Mouse (Mus musculus) stomach, postnatal 0 days (tissue): ENCODE measurements around the gene Cdc42ep4. TPM values are rescaled to one million over a fixed set of nuclear protein-coding genes. Genes with fewer than 3 reads are reported as not detected.

ENCODE experiments used
- ATAC-seq: fragments of 200-750 bp; cut with Nextera tagmentation; 2 replicates; pipeline ENCODE4 v1.8.0; 2017; ENCODE audit not compliant: low FRiP score, low TSS enrichment
- DNase-seq: peaks from one replicate; pipeline ENCODE4 v3.0.0-alpha.2; 2016; ENCODE audit warnings: low spot score
- H3K27ac ChIP-seq: fragments of 300-500 bp; sonication (generic); replicated peaks from 2 replicates; pipeline ENCODE4 v1.5.1; 2014; ENCODE audit warnings: mild to moderate bottlenecking, control low read depth
- H3K27me3 ChIP-seq: fragments of 300-500 bp; sonication (generic); 2 replicates; pipeline ENCODE4 v1.6.1; 2014; ENCODE audit warnings: low read length; ENCODE audit not compliant: control insufficient read depth, insufficient read depth
- H3K36me3 ChIP-seq: fragments of 300-500 bp; sonication (generic); 2 replicates; pipeline ENCODE4 v1.6.1; 2014; ENCODE audit warnings: low read length, mixed read lengths; ENCODE audit not compliant: control insufficient read depth, insufficient read depth
- H3K4me1 ChIP-seq: fragments of 300-500 bp; sonication (generic); replicated peaks from 2 replicates; pipeline ENCODE4 v1.6.1; 2014; ENCODE audit warnings: antibody characterized with exemption; ENCODE audit not compliant: control insufficient read depth, insufficient read depth
- H3K4me2 ChIP-seq: fragments of 300-500 bp; sonication (generic); replicated peaks from 2 replicates; pipeline ENCODE4 v1.6.1; 2014; ENCODE audit warnings: low read depth, mild to moderate bottlenecking, control low read depth, moderate library complexity
- H3K4me3 ChIP-seq: fragments of 300-500 bp; sonication (generic); 2 replicates; pipeline ENCODE4 v1.5.1; 2014; ENCODE audit warnings: low read depth, low read length, control low read depth
- H3K9ac ChIP-seq: fragments of 300-500 bp; sonication (generic); 2 replicates; pipeline ENCODE4 v1.6.1; 2014; ENCODE audit warnings: mild to moderate bottlenecking, low read length, control low read depth, mixed read lengths
- H3K9me3 ChIP-seq: fragments of 300-500 bp; sonication (generic); 2 replicates; pipeline ENCODE4 v1.6.1; 2016; ENCODE audit warnings: low read length; ENCODE audit not compliant: control insufficient read depth
- CTCF ChIP-seq: IDR thresholded peaks from 2 replicates; pipeline ENCODE4 v1.5.1; 2016; ENCODE audit warnings: antibody characterized with exemption, low read depth, mild to moderate bottlenecking, moderate library complexity
- EP300 ChIP-seq: optimal IDR thresholded peaks from 2 replicates; pipeline ENCODE3; 2016; ENCODE audit warnings: antibody characterized with exemption
- WGBS: fragments of 180-500 bp; shearing (Covaris S2); extraction: QIAGEN DNeasy Blood & Tissue Kit; methylation state at CpG from one replicate; pipeline ENCODE4 v1.1.7; 2014; 5-methylcytosine and 5-hydroxymethylcytosine counted together
- polyA plus RNA-seq: library from polyadenylated mRNA; unstranded; fragments of >200 nt; fragmentation: Nextera tagmentation; extraction: Ambion mirVana; gene quantifications from 2 replicates; pipeline ENCODE4 v1.2.1, GENCODE M21; 2015

Cdc42ep4 gene
- polyA plus RNA-seq, 1 experiment from 2014 or later = 28.9 TPM

GRCm38 (mm10) chr11:113683627-113683956 lies 68.1 kb downstream of the Cdc42ep4 start:
- Histone ChIP-seq H3K27me3 (no peaks in the 10 kb centered on the region), H3K36me3 (peaks cover under 1% of the 10 kb centered on the region; the same call in 1 of the 2 replicates), H3K9me3 (no peaks in the 10 kb centered on the region), H3K4me2 (peak overlapping the region; percentile 88), H3K27ac (peak overlapping the region; percentile 97), H3K4me3 (peak overlapping the region; percentile 95), H3K4me1 (peaks cover 3% of the 10 kb centered on the region; the same call in 1 of the 2 replicates), H3K9ac (peak overlapping the region; percentile 92)
- no peak for DNase-seq
- 0% methylated on average over 25 of the region's 38 CpGs for WGBS
- no peak for TF ChIP-seq EP300
- TF ChIP-seq CTCF = no peak; the same call in 1 of the 2 replicates
- ATAC-seq = peak; percentile 58

- DNase-seq (peak; percentile 58), ATAC-seq (peak; percentile 43)
- H3K27ac ChIP-seq = peak overlapping the region; percentile 97
- peak overlapping the region; percentile 92 for H3K9ac ChIP-seq
- peak overlapping the region; percentile 95 for H3K4me3 ChIP-seq
- H3K9me3 ChIP-seq = no peaks in the 10 kb centered on the region
- WGBS = 1% methylated on average over 36 of the region's 38 CpGs
- H3K27me3 ChIP-seq = no peaks in the 10 kb centered on the region
- no peak for TF ChIP-seq EP300
- no peak for TF ChIP-seq CTCF
- peaks cover 3% of the 10 kb centered on the region; the same call in 1 of the 2 replicates for H3K4me1 ChIP-seq
- no peaks in the 10 kb centered on the region for H3K36me3 ChIP-seq
- H3K4me2 ChIP-seq = peak overlapping the region; percentile 88
These were observed 68.6 kb downstream of the Cdc42ep4 start for GRCm38 (mm10) chr11:113682897-113683626.

DNA sequence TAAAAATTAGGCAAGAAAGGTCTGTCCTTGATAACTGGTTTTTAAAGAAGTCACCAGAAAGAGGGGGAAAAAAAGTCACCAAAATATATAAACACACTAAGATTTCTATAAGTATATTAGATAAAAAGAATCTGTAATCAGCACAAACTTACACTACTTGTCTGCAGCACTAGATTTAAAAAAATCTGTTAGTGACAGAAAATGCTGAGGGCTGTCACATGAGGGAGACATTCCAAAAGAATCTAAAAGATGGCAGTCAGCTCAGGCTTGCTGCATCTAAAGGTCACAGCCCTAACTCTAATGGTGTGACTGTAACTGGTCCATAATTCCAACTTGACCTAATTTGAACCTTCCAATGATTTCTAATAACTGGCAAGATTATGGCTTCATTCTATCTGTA lies 69.7 kb downstream of the Cdc42ep4 start:
- ATAC-seq = no peak
- no peaks in the 10 kb centered on the region for H3K27me3 ChIP-seq
- H3K4me3 ChIP-seq = no peak overlapping the region
- peaks cover 3% of the 10 kb centered on the region; the same call in 1 of the 2 replicates for H3K4me1 ChIP-seq
- no peaks in the 10 kb centered on the region for H3K9me3 ChIP-seq
- H3K9ac ChIP-seq = no peak overlapping the region
- DNase-seq = no peak
- TF ChIP-seq EP300 = no peak
- TF ChIP-seq CTCF = no peak
- H3K27ac ChIP-seq = no peak overlapping the region
- H3K4me2 ChIP-seq = peak overlapping the region; percentile 88; the same call in 1 of the 2 replicates
- H3K36me3 ChIP-seq = no peaks in the 10 kb centered on the region

DNA sequence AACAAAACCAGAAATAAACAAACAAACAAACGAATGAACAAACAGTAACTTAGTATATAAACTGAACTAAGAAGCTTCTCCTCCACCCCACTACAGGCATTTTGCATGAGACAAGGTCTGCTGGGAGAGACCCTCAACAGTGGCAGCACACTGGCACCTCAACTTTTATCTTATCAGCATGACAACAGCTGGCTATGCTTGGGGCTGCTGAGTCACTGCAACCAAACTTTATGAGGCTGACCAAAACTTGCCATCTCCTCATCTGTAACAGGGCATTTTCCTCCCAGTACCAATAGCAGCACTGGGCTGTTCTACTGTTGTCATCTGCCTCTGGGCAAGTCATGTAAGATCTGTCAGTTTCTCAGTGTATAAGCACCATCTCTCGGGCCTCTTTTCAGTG lies 70.7 kb downstream of the Cdc42ep4 start:
- no peak overlapping the region for H3K27ac ChIP-seq
- 84% methylated on average over 2 of the region's 2 CpGs for WGBS
- ATAC-seq (no peak), DNase-seq (no peak)
- no peaks in the 10 kb centered on the region for H3K27me3 ChIP-seq
- H3K9ac ChIP-seq = no peak overlapping the region
- no peak overlapping the region for H3K4me3 ChIP-seq
- H3K9me3 ChIP-seq = no peaks in the 10 kb centered on the region
- H3K4me2 ChIP-seq = no peak overlapping the region
- peaks cover 6% of the 10 kb centered on the region for H3K36me3 ChIP-seq
- TF ChIP-seq EP300 (no peak), CTCF (no peak)
- peaks cover 3% of the 10 kb centered on the region; the same call in 1 of the 2 replicates for H3K4me1 ChIP-seq

DNA sequence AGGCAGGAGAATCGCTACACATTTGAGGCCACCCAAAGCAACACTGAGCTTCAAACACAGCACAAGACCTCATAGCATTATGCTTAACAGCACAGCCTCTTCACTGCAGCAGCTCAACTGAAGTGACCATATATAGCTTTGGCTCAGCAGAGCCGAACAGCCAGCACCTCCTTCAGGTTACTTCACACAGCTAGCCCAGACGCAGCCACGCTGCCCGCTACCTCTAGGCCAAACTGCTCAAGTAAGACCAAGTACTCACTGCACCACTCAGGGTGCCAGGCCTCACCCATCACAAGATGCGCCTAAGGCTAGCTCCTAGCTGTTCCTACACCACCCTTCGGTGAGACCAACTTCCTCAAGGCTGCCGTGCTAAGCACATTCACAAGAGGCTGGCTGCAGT lies 73.3 kb downstream of the Cdc42ep4 start:
- DNase-seq (no peak), ATAC-seq (no peak)
- H3K9me3 ChIP-seq = no peaks in the 10 kb centered on the region
- no peaks in the 10 kb centered on the region for H3K27me3 ChIP-seq
- peaks cover 9% of the 10 kb centered on the region for H3K36me3 ChIP-seq
- peak overlapping the region; percentile 56 for H3K27ac ChIP-seq
- TF ChIP-seq EP300 (no peak), CTCF (peak; percentile 39)
- H3K4me2 ChIP-seq = no peak overlapping the region
- H3K9ac ChIP-seq = no peak overlapping the region
- H3K4me1 ChIP-seq = no peaks in the 10 kb centered on the region; the same call in 1 of the 2 replicates
- no peak overlapping the region for H3K4me3 ChIP-seq
- WGBS = 65% methylated on average over 8 of the region's 8 CpGs

- 97% methylated on average over 2 of the region's 2 CpGs for WGBS
- DNase-seq (no peak), ATAC-seq (no peak)
- TF ChIP-seq CTCF (no peak), EP300 (no peak)
- Histone ChIP-seq H3K9me3 (no peaks in the 10 kb centered on the region), H3K27me3 (no peaks in the 10 kb centered on the region), H3K4me3 (no peak overlapping the region), H3K9ac (no peak overlapping the region), H3K4me2 (no peak overlapping the region), H3K36me3 (peaks cover 9% of the 10 kb centered on the region), H3K4me1 (no peaks in the 10 kb centered on the region; the same call in 1 of the 2 replicates), H3K27ac (no peak overlapping the region)
These were observed 74.3 kb downstream of the Cdc42ep4 start for GRCm38 (mm10) chr11:113677378-113677777.

Other genes with a start within 250 kb of the Cdc42ep4 start
- gene Sstr2, start 132.5 kb downstream of the Cdc42ep4 start, polyA plus RNA-seq = 1.5 and 1.8 TPM in 2 replicates
- gene Cog1, start 102.7 kb downstream of the Cdc42ep4 start, polyA plus RNA-seq = 14.4 and 15.3 TPM in 2 replicates
- gene Slc39a11, start 101.8 kb downstream of the Cdc42ep4 start, polyA plus RNA-seq = 56.6 and 58.0 TPM in 2 replicates
- gene Fam104a, start 67.7 kb downstream of the Cdc42ep4 start, polyA plus RNA-seq = 34.2 and 34.3 TPM in 2 replicates
- gene D11Wsu47e, start 67.5 kb downstream of the Cdc42ep4 start, polyA plus RNA-seq = 8.7 and 9.7 TPM in 2 replicates
- 0.16 and 0.19 TPM in 2 replicates for gene Cpsf4l, start 41.9 kb downstream of the Cdc42ep4 start, polyA plus RNA-seq